Mouse (Mus musculus) liver, postnatal 0 days (tissue): ENCODE results near the gene Dennd1b. TPM values are rescaled to one million over a fixed set of nuclear protein-coding genes. Genes with fewer than 3 reads are reported as not detected.

Source experiments
- ATAC-seq: fragments of 200-750 bp; cut with Nextera tagmentation; 2 replicates; pipeline ENCODE4 v1.8.0; 2017; ENCODE audit warnings: mild to moderate bottlenecking, moderate library complexity
- DNase-seq: peaks from one replicate; pipeline ENCODE4 v3.0.0-alpha.2; 2016
- H3K27ac ChIP-seq: fragments of 300-500 bp; sonication (generic); 2 replicates; pipeline ENCODE4 v1.5.1; 2014; ENCODE audit warnings: antibody characterized with exemption, moderate library complexity, mild to moderate bottlenecking, low read depth
- H3K27me3 ChIP-seq: fragments of 300-500 bp; sonication (generic); 2 replicates; pipeline ENCODE4 v1.6.1; 2014; ENCODE audit warnings: low read length, control low read depth, mixed read lengths; ENCODE audit not compliant: insufficient read depth
- H3K36me3 ChIP-seq: fragments of 300-500 bp; sonication (generic); replicated peaks from 2 replicates; pipeline ENCODE4 v1.6.1; 2014; ENCODE audit warnings: mild to moderate bottlenecking, control low read depth, low read length, moderate library complexity, mixed read lengths; ENCODE audit not compliant: insufficient read depth
- H3K4me1 ChIP-seq: fragments of 300-500 bp; sonication (generic); 2 replicates; pipeline ENCODE4 v1.6.1; 2014; ENCODE audit warnings: antibody characterized with exemption, mild to moderate bottlenecking, control low read depth; ENCODE audit not compliant: insufficient read depth
- H3K4me2 ChIP-seq: fragments of 300-500 bp; sonication (generic); 2 replicates; pipeline ENCODE4 v1.6.1; 2014; ENCODE audit warnings: low read depth, mild to moderate bottlenecking, low read length, moderate library complexity, mixed read lengths
- H3K4me3 ChIP-seq: fragments of 300-500 bp; sonication (generic); 2 replicates; pipeline ENCODE4 v1.5.1; 2014; ENCODE audit warnings: low read depth, low read length
- H3K9ac ChIP-seq: fragments of 300-500 bp; sonication (generic); replicated peaks from 2 replicates; pipeline ENCODE4 v1.6.1; 2014; ENCODE audit warnings: mild to moderate bottlenecking, moderate library complexity
- H3K9me3 ChIP-seq: fragments of 300-500 bp; sonication (generic); 2 replicates; pipeline ENCODE4 v1.6.1; 2016; ENCODE audit warnings: mild to moderate bottlenecking, control low read depth, low read length, mixed read lengths
- CTCF ChIP-seq: sonication (generic); IDR thresholded peaks from 2 replicates; pipeline ENCODE4 v1.5.1; 2016; ENCODE audit warnings: antibody characterized with exemption, low read depth
- EP300 ChIP-seq: IDR thresholded peaks from 2 replicates; pipeline ENCODE4 v1.6.1; 2016; ENCODE audit warnings: antibody characterized with exemption, low read depth, mild to moderate bottlenecking
- WGBS: fragments of 180-500 bp; shearing (Covaris S2); extraction: QIAGEN DNeasy Blood & Tissue Kit; methylation state at CpG from one replicate; pipeline ENCODE4 v1.1.7; 2014; ENCODE audit not compliant: insufficient replicate concordance; 5-methylcytosine and 5-hydroxymethylcytosine counted together
- polyA plus RNA-seq: library from polyadenylated mRNA; unstranded; fragments of >200 nt; fragmentation: Nextera tagmentation; extraction: Ambion mirVana; gene quantifications from 2 replicates; pipeline ENCODE4 v1.2.1, GENCODE M21; 2015

Gene Dennd1b
- 6.5 and 8.4 TPM in 2 replicates for polyA plus RNA-seq

DNA sequence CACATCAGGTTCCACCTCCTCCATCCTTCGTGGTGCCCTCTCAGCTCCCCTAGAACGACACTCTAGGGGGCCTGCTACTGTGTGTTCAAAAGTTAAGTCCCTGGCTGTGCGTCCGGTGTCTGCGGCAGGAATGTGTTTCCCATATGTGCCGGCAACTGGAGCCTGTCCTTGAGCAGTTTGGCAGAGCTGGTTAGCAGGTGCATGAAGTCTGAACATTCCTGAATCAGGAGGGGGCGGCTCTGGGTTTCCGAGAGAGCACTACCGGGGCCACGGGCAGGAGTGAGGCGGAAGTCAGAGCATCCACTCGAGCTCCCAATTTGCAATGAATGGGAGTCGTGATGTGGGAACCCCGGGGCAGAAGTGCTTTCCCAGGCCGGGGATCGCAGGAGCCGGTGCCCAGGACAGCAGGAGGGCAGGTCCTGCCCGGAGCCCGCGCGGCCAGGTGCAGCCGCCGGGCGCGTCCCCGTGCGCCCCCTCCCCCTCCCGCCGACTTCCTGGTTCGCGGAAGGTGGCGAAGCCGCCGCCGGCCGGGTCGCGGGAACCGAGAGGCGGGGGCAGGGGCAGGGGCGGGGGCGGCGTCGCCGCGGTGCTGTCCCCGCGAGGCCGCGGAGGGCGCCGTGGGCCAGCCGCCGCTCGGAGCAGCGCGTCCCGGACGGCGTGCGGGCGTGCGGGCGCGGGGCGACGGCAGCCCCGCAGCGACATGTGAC, at the start of gene Dennd1b:
Gene Dennd1b, plus strand, starts transcription at position 275 of the 707 bp plus-strand sequence.
- Histone ChIP-seq H3K4me3 (peak within 1 kb of the TSS; percentile 80), H3K4me1 (peaks cover 18% of the 10 kb centered on the region), H3K27ac (peak within 1 kb of the TSS; percentile 98), H3K9ac (peak within 1 kb of the TSS; percentile 94), H3K4me2 (peak within 1 kb of the TSS; percentile 63), H3K36me3 (peaks cover 6% of the 10 kb centered on the region), H3K27me3 (no peaks in the 10 kb centered on the region), H3K9me3 (no peaks in the 10 kb centered on the region)
- WGBS = 2% methylated on average over 20 of the region's 69 CpGs
- TF ChIP-seq EP300 = no peak
- no peak; the same call in 1 of the 2 replicates for TF ChIP-seq CTCF
- peak; percentile 83 for DNase-seq
- peak; percentile 81 for ATAC-seq

DNA sequence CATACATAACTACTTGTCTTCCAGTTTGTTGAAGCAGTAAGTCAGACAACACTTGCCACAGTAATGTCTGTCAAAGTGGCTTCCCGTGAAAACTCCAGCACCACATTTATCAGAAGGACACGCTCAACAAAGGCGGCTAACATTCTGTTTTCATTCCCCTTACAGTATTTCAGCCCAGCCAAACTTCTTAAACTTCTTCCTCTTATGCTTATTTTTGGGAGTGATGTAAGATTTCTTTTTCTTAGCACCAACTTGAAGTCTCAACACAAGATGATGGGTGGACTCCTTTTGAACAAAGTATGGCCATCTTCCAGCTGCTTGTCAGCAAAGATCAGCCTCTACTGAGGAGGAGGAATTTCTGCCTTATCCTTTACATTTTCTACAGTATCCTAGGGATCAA, 47.6 kb upstream of the Dennd1b start:
- DNase-seq = no peak
- TF ChIP-seq EP300 = no peak
- TF ChIP-seq CTCF = no peak
- WGBS = 95% methylated on average over 3 of the region's 3 CpGs
- H3K4me3 ChIP-seq = no peak overlapping the region
- H3K9ac ChIP-seq = no peak overlapping the region
- H3K27me3 ChIP-seq = no peaks in the 10 kb centered on the region
- no peaks in the 10 kb centered on the region for H3K36me3 ChIP-seq
- H3K27ac ChIP-seq = no peak overlapping the region
- no peak for ATAC-seq
- H3K4me2 ChIP-seq = no peak overlapping the region
- peaks cover 6% of the 10 kb centered on the region for H3K4me1 ChIP-seq
- H3K9me3 ChIP-seq = no peaks in the 10 kb centered on the region

DNA sequence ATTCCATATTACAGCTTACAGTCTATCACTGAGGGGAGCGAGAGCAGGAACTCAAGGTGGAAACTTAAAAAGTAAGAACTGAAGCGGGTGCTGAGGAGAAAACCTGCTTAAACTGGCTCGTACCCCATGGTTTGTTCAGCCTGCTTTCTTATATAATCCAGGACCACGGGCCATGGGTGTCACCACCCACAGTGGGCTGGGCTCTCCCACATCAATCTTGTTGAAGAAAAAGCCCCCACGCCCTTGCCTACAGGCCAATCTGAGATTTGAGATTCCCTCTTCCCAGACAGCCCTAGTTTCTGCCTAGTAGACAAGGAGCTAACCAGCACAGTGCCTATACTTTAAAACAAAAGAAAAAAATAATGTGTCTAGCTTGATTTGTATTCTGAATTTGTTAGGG, 43.6 kb upstream of the Dennd1b start:
- Histone ChIP-seq H3K27me3 (no peaks in the 10 kb centered on the region), H3K36me3 (no peaks in the 10 kb centered on the region), H3K9ac (no peak overlapping the region), H3K4me3 (no peak overlapping the region), H3K27ac (no peak overlapping the region), H3K4me1 (no peaks in the 10 kb centered on the region), H3K9me3 (no peaks in the 10 kb centered on the region), H3K4me2 (no peak overlapping the region)
- WGBS = 74% methylated on average over 5 of the region's 5 CpGs
- TF ChIP-seq CTCF (no peak), EP300 (no peak)
- no peak for DNase-seq
- no peak for ATAC-seq

DNA sequence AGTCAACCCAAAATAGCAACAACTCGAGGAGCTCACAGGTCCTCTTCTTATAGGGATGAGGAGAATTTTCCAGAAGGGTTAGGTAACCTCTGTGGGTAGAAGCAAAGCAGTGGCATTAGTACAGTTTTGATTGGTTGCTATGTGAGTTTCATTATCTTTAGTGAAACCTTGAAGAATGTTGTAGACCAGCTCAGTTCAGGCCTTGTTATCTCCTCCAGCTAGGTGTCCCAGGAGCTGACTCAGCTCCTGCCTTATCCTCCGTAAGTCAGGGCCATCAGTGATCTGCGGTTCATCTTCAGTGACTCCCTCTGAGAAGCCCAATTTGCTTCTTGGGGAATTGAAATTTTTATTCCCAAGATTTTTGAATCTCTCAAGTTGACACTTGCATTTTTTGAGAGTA, 43.2 kb upstream of the Dennd1b start:
- Histone ChIP-seq H3K27ac (no peak overlapping the region), H3K4me3 (no peak overlapping the region), H3K27me3 (no peaks in the 10 kb centered on the region), H3K9ac (no peak overlapping the region), H3K4me2 (no peak overlapping the region), H3K9me3 (no peaks in the 10 kb centered on the region), H3K36me3 (no peaks in the 10 kb centered on the region), H3K4me1 (0 out of 2 replicates have a peak, but pooled peaks cover 3% of the 10 kb centered on the region)
- ATAC-seq (no peak), DNase-seq (no peak)
- 53% methylated on average over 3 of the region's 3 CpGs for whole genome bisulfite sequencing
- no peak for TF ChIP-seq EP300
- no peak for TF ChIP-seq CTCF

DNA sequence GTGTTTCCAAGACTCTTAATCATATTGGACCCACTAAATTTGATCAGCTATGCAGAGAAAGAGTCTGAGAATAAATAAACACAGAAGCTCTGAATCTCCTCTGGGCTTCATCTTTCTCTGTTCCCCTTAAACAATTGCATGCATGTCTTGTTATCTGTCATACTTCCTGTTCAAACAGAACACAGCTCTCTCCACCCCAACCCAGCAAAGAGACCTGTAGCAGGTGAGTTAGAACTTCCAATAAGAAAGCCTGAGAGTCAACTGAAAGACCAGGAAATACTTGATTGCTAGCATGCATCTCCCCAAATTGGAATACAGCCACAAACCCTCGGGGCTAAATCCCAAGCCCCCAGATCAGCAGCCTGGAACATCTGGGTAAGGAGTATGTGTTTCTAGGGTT, 42.4 kb upstream of the Dennd1b start:
- no peak overlapping the region for H3K4me2 ChIP-seq
- DNase-seq (no peak), ATAC-seq (no peak)
- 44% methylated on average over 1 of the region's 1 CpGs for WGBS
- H3K27ac ChIP-seq = no peak overlapping the region
- no peak overlapping the region for H3K4me3 ChIP-seq
- H3K9me3 ChIP-seq = no peaks in the 10 kb centered on the region
- TF ChIP-seq CTCF (no peak), EP300 (no peak)
- no peaks in the 10 kb centered on the region for H3K36me3 ChIP-seq
- no peaks in the 10 kb centered on the region for H3K27me3 ChIP-seq
- 0 out of 2 replicates have a peak, but pooled peaks cover 3% of the 10 kb centered on the region for H3K4me1 ChIP-seq
- H3K9ac ChIP-seq = no peak overlapping the region

DNA sequence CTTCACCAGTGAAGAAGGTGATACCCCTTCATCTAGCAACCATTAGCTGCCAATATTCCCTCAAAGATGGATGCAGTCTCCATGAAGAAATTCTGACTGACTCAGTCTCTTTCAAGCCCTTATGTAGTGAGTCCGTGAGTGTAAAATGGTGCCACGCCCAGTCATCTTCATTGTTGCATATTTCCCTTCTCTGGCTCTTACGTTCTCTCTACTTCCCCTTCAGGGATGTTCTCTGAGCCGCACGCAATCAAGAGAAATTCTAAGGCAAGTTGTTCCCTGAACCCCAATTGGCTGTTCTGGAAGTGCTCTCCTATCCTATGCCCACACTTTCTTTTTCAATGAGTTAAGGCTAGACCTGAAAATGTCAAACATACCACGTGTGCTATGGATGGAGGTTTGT, 40.3 kb upstream of the Dennd1b start:
- Histone ChIP-seq H3K27me3 (no peaks in the 10 kb centered on the region), H3K27ac (no peak overlapping the region), H3K36me3 (no peaks in the 10 kb centered on the region), H3K9ac (no peak overlapping the region), H3K9me3 (no peaks in the 10 kb centered on the region), H3K4me2 (no peak overlapping the region), H3K4me1 (0 out of 2 replicates have a peak, but pooled peaks cover 3% of the 10 kb centered on the region), H3K4me3 (no peak overlapping the region)
- no peak for TF ChIP-seq CTCF
- no peak for TF ChIP-seq EP300
- no peak for DNase-seq
- WGBS = 71% methylated on average over 6 of the region's 6 CpGs
- ATAC-seq = no peak
